Mouse (Mus musculus): ENCODE results near the gene Gm21317.
"Not testable (repeated sequence)": the region's sequence is repeated elsewhere in the genome, so short reads cannot be mapped to it uniquely, and the experiment has no call there.

Gm21317 gene

GRCm38 (mm10) chrY:82224927-82225326 lies at the start of gene Gm21317:
Gm21317 (plus strand) TSS chrY:82225227.
- DNase-seq (ENCODE audit: low read depth, low spot score), result not testable (repeated sequence)
